In genomic region chr16:11064742-11065141, GRCm38 (mm10) we compare ENCODE assay signal across 16 mouse cellular contexts. TPM values are rescaled to one million over a fixed set of nuclear protein-coding genes. Genes with fewer than 3 reads are reported as not detected.
DNase-seq lines count a peak whose midpoint lies in the region; ATAC-seq and TF ChIP-seq lines count a peak whose summit lies in the region.
"Had no signal": no experiment of that assay in that cellular context is flagged by ENCODE, and none has a peak within 500 bp of the region (broad histone marks: within the 10 kb centered on the region; RNA-seq: fewer than 3 reads in every experiment).

No protein-coding gene starts in this region.

- 81% methylated on average over 6 of the region's 6 CpGs for WGBS in heart, embryonic 13.5 days
- 89% methylated on average over 6 of the region's 6 CpGs for WGBS in heart, adult 2 months
- WGBS in midbrain, embryonic 10.5 days, result 96% methylated on average over 6 of the region's 6 CpGs
- WGBS in midbrain, postnatal 0 days, result 81% methylated on average over 6 of the region's 6 CpGs
- 84% methylated on average over 6 of the region's 6 CpGs for WGBS in hindbrain, embryonic 15.5 days

- no peaks in the 10 kb centered on the region for H3K9me3 ChIP-seq in heart, embryonic 13.5 days
- H3K9me3 ChIP-seq in midbrain, embryonic 10.5 days (replicated peaks), result no peaks in the 10 kb centered on the region
- H3K9me3 ChIP-seq in midbrain, postnatal 0 days (ENCODE audit: low read length), result no peaks in the 10 kb centered on the region
- H3K9me3 ChIP-seq in hindbrain, embryonic 15.5 days, result no peaks in the 10 kb centered on the region

- no peak overlapping the region for H3K4me3 ChIP-seq in heart, embryonic 13.5 days
- no peak overlapping the region for H3K4me3 ChIP-seq in heart, adult 2 months
- H3K4me3 ChIP-seq in midbrain, embryonic 10.5 days, result peak overlapping the region; percentile 80; the same call in 1 of the 2 replicates
- no peak overlapping the region for H3K4me3 ChIP-seq in midbrain, postnatal 0 days (ENCODE audit: low read depth, low read length)
- H3K4me3 ChIP-seq in hindbrain, embryonic 15.5 days, result no peak overlapping the region

- H3K27me3 ChIP-seq in heart, embryonic 13.5 days (replicated peaks), result no peaks in the 10 kb centered on the region
- no peaks in the 10 kb centered on the region for H3K27me3 ChIP-seq in heart, adult 2 months (ENCODE audit: control insufficient read depth, insufficient read depth, low read length)
- H3K27me3 ChIP-seq in midbrain, embryonic 10.5 days (ENCODE audit: low read depth, poor library complexity, severe bottlenecking), result no peaks in the 10 kb centered on the region
- no peaks in the 10 kb centered on the region for H3K27me3 ChIP-seq in midbrain, postnatal 0 days (ENCODE audit: insufficient read depth, low read length)
- no peaks in the 10 kb centered on the region for H3K27me3 ChIP-seq in hindbrain, embryonic 15.5 days

- no peaks in the 10 kb centered on the region for H3K36me3 ChIP-seq in heart, embryonic 13.5 days
- peaks cover 3% of the 10 kb centered on the region for H3K36me3 ChIP-seq in heart, adult 2 months (ENCODE audit: control insufficient read depth, insufficient read depth, low read length)
- H3K36me3 ChIP-seq in midbrain, embryonic 10.5 days, result peaks cover 13% of the 10 kb centered on the region; the same call in 1 of the 2 replicates
- H3K36me3 ChIP-seq in midbrain, postnatal 0 days (ENCODE audit: insufficient read depth, low read length), result no peaks in the 10 kb centered on the region
- H3K36me3 ChIP-seq in hindbrain, embryonic 15.5 days, result no peaks in the 10 kb centered on the region

- no peaks in the 10 kb centered on the region for H3K79me2 ChIP-seq in heart, adult 2 months (replicated peaks; ENCODE audit: control insufficient read depth, insufficient read depth, low read length)

- H3K4me2 ChIP-seq in heart, embryonic 13.5 days, result peak overlapping the region; percentile 76; the same call in 1 of the 2 replicates
- H3K4me2 ChIP-seq in midbrain, postnatal 0 days (ENCODE audit: low read depth, low read length, poor library complexity, severe bottlenecking), result no peak overlapping the region
- H3K4me2 ChIP-seq in hindbrain, embryonic 15.5 days, result peak overlapping the region; percentile 74; the same call in 1 of the 2 replicates

- intact Hi-C loops in heart, adult 2 months (cut with DNase I), result no loop called here

- no peak for TF ChIP-seq CTCF in heart, adult 2 months (IDR thresholded peaks at IDR 0.05)
- TF ChIP-seq CTCF in midbrain, postnatal 0 days (IDR thresholded peaks at IDR 0.05), result no peak

- no peak for ATAC-seq in heart, embryonic 13.5 days (ENCODE audit: extremely low read depth, insufficient number of reproducible peaks, low FRiP score, low TSS enrichment)
- ATAC-seq in midbrain, postnatal 0 days (ENCODE audit: low FRiP score), result no peak
- no peak for ATAC-seq in hindbrain, embryonic 15.5 days (ENCODE audit: low FRiP score, low read depth)

- H3K27ac ChIP-seq in heart, embryonic 13.5 days (replicated peaks), result no peak overlapping the region
- no peak overlapping the region for H3K27ac ChIP-seq in heart, adult 2 months
- no peak overlapping the region for H3K27ac ChIP-seq in midbrain, embryonic 10.5 days (replicated peaks)
- H3K27ac ChIP-seq in midbrain, postnatal 0 days (ENCODE audit: low read depth, low read length), result no peak overlapping the region
- no peak overlapping the region for H3K27ac ChIP-seq in hindbrain, embryonic 15.5 days (replicated peaks)
- H3K27ac ChIP-seq: liver, embryonic 14.5 days had no signal

- peak; percentile 20 for DNase-seq in cerebellum, adult 9-11 months
- no peak for DNase-seq in cerebellum, adult 8-10 months
- no peak for DNase-seq in heart, adult 2 months
- no peak for DNase-seq in midbrain, embryonic 10.5 days (ENCODE audit: low spot score)
- DNase-seq in midbrain, postnatal 0 days (ENCODE audit: low spot score), result no peak
- DNase-seq in layer of hippocampus, postnatal 36 days, result no peak
- DNase-seq: adrenal gland, postnatal 14 days; embryo, embryonic 11 days; gastrocnemius, adult 2 months; heart, postnatal 10 days; kidney, adult 2 months; lung, postnatal 4 days; retina, postnatal 1 day had no signal

- no peak for TF ChIP-seq EP300 in heart, adult 2 months (IDR thresholded peaks at IDR 0.05; ENCODE audit: insufficient read depth, low read depth, low read length)

- TF ChIP-seq POLR2A in heart, adult 2 months (IDR thresholded peaks at IDR 0.05; ENCODE audit: insufficient read depth, low read depth, low read length), result no peak

- H3K9ac ChIP-seq in heart, embryonic 13.5 days, result no peak overlapping the region
- H3K9ac ChIP-seq in heart, adult 2 months (ENCODE audit: low read depth, low read length), result no peak overlapping the region
- no peak overlapping the region for H3K9ac ChIP-seq in midbrain, postnatal 0 days (replicated peaks; ENCODE audit: low read length, poor library complexity, severe bottlenecking)
- no peak overlapping the region for H3K9ac ChIP-seq in hindbrain, embryonic 15.5 days
- H3K9ac ChIP-seq: liver, embryonic 14.5 days had no signal

- peaks cover 68% of the 10 kb centered on the region for H3K4me1 ChIP-seq in heart, embryonic 13.5 days
- peaks cover 20% of the 10 kb centered on the region for H3K4me1 ChIP-seq in heart, adult 2 months (ENCODE audit: control insufficient read depth, insufficient read depth, low read length)
- H3K4me1 ChIP-seq in midbrain, embryonic 10.5 days, result peaks cover 64% of the 10 kb centered on the region
- peaks cover 18% of the 10 kb centered on the region for H3K4me1 ChIP-seq in midbrain, postnatal 0 days (ENCODE audit: insufficient read depth, low read length)
- H3K4me1 ChIP-seq in hindbrain, embryonic 15.5 days (replicated peaks), result peaks cover 52% of the 10 kb centered on the region

RNA-seq across cellular contexts. Expression of gene Litaf, which starts 1.2 kb away (rescaled TPM):
- 66.2 and 70.0 TPM in 2 replicates for polyA plus RNA-seq in heart, embryonic 13.5 days (2015; fragmentation: Nextera tagmentation; extraction: Ambion mirVana)
- total RNA-seq in heart, adult 2 months (2021), result 10 to 100 TPM; 19.6 to 25.0 TPM
- 38.1 and 47.3 TPM in 2 replicates for polyA plus RNA-seq in heart, adult 2 months (2012; rRNA removed)
- 97.9 and 106 TPM in 2 replicates for polyA plus RNA-seq in midbrain, embryonic 10.5 days (2016; fragmentation: Nextera tagmentation; extraction: Ambion mirVana)
- 19.0 and 22.4 TPM in 2 replicates for total RNA-seq in midbrain, postnatal 0 days (2014; rRNA removed)
- polyA plus RNA-seq in midbrain, postnatal 0 days (2015; fragmentation: Nextera tagmentation; extraction: Ambion mirVana), result 20.5 and 20.7 TPM in 2 replicates
- 30.1 and 32.2 TPM in 2 replicates for polyA plus RNA-seq in hindbrain, embryonic 15.5 days (2015; fragmentation: Nextera tagmentation; extraction: Ambion mirVana)
- total RNA-seq in layer of hippocampus, postnatal 36 days (2021), result 10 to 100 TPM; 18.4 to 19.9 TPM

RNA-seq across cellular contexts. Expression of gene Snn, which starts 4.0 kb away (rescaled TPM):
- polyA plus RNA-seq in heart, embryonic 13.5 days (2015; fragmentation: Nextera tagmentation; extraction: Ambion mirVana), result 40.1 and 40.3 TPM in 2 replicates
- 10 to 100 TPM; 22.6 to 32.3 TPM for total RNA-seq in heart, adult 2 months (2021)
- 23.9 and 32.2 TPM in 2 replicates for polyA plus RNA-seq in heart, adult 2 months (2012; rRNA removed)
- polyA plus RNA-seq in midbrain, embryonic 10.5 days (2016; fragmentation: Nextera tagmentation; extraction: Ambion mirVana), result 86.7 and 106 TPM in 2 replicates
- total RNA-seq in midbrain, postnatal 0 days (2014; rRNA removed), result 241 and 278 TPM in 2 replicates
- polyA plus RNA-seq in midbrain, postnatal 0 days (2015; fragmentation: Nextera tagmentation; extraction: Ambion mirVana), result 122 and 130 TPM in 2 replicates
- 125 and 133 TPM in 2 replicates for polyA plus RNA-seq in hindbrain, embryonic 15.5 days (2015; fragmentation: Nextera tagmentation; extraction: Ambion mirVana)
- 100 to 1,000 TPM; 157 to 167 TPM for total RNA-seq in layer of hippocampus, postnatal 36 days (2021)
